In genomic region chr4:85922741-85923140, GRCm38 (mm10) we compare ENCODE assay signal across 15 mouse cellular contexts.
A peak's percentile ranks its signal among the peaks of the same experiment; 100 is the strongest.
DNase-seq lines count a peak whose midpoint lies in the region; ATAC-seq lines count a peak whose summit lies in the region.
"Had no signal": no experiment of that assay in that cellular context is flagged by ENCODE, and none has a peak within 500 bp of the region (broad histone marks: within the 10 kb centered on the region; RNA-seq: fewer than 3 reads in every experiment).

No protein-coding gene starts in this region.

- no peak for DNase-seq in frontal cortex, postnatal 10 days (ENCODE audit: low spot score in 2 of 2)
- DNase-seq in layer of hippocampus, adult 11-12 months (ENCODE audit: low spot score) = peak; percentile 56
- peak; percentile 24 to 61 for DNase-seq in left cerebral cortex, adult 18-20 months (ENCODE audit: low spot score in 2 of 2)
- DNase-seq in right cerebral cortex, postnatal 36 days (ENCODE audit: low spot score in 2 of 2) = peak; percentile 22 to 70
- no peak for DNase-seq in adrenal gland, postnatal 4 days (ENCODE audit: low spot score in 2 of 2)
- DNase-seq in ovary, postnatal 36 days (ENCODE audit: low spot score) = no peak
- no peak for DNase-seq in cerebellum, postnatal 14 days
- DNase-seq: adrenal gland, adult 2 months; cerebellum, adult 18-20 months; kidney, adult 11 months; kidney, postnatal 14 days; thymus, postnatal 4 days had no signal

- ATAC-seq in frontal cortex, adult (ENCODE audit: low TSS enrichment) = peak; percentile 87
- ATAC-seq: hindbrain, embryonic 16.5 days; midbrain, embryonic 13.5 days had no signal

Comparison
In these comparisons a context has a peak if more than half of its experiments do, and no peak if none do; other contexts are left out.
1. DNase-seq: peak in layer of hippocampus, adult 11-12 months (single experiment), left cerebral cortex, adult 18-20 months (2 of 2) and right cerebral cortex, postnatal 36 days (2 of 2); none in frontal cortex, postnatal 10 days (0 of 2), adrenal gland, postnatal 4 days (0 of 2), ovary, postnatal 36 days (single experiment) and cerebellum, postnatal 14 days (0 of 2).